Mouse (Mus musculus) neural tube, embryonic 14.5 days (tissue): ENCODE data around the gene Slc7a6os. TPM values are rescaled to one million over a fixed set of nuclear protein-coding genes. Genes with fewer than 3 reads are reported as not detected.

Experiments
- ATAC-seq: fragments of 200-750 bp; cut with Nextera tagmentation; 2 replicates; pipeline ENCODE4 v1.8.0; 2017; ENCODE audit warnings: low read depth, mild to moderate bottlenecking, moderate TSS enrichment, moderate library complexity
- H3K27ac ChIP-seq: fragments of 300-500 bp; sonication (generic); 2 replicates; pipeline ENCODE4 v1.5.1; 2014; ENCODE audit warnings: low read depth, mild to moderate bottlenecking, control low read depth, low read length, moderate library complexity, mixed read lengths
- H3K27me3 ChIP-seq: fragments of 300-500 bp; sonication (generic); 2 replicates; pipeline ENCODE4 v1.6.1; 2014; ENCODE audit warnings: low read length; ENCODE audit not compliant: control insufficient read depth, insufficient read depth
- H3K36me3 ChIP-seq: fragments of 300-500 bp; sonication (generic); 2 replicates; pipeline ENCODE4 v1.6.1; 2014; ENCODE audit warnings: low read length, mixed read lengths; ENCODE audit not compliant: control insufficient read depth, insufficient read depth
- H3K4me1 ChIP-seq: fragments of 300-500 bp; sonication (generic); 2 replicates; pipeline ENCODE4 v1.6.1; 2014; ENCODE audit warnings: low read length; ENCODE audit not compliant: control insufficient read depth, insufficient read depth
- H3K4me2 ChIP-seq: fragments of 300-500 bp; sonication (generic); 2 replicates; pipeline ENCODE4 v1.6.1; 2014; ENCODE audit warnings: mild to moderate bottlenecking, low read depth, low read length, control low read depth
- H3K4me3 ChIP-seq: fragments of 300-500 bp; sonication (generic); 2 replicates; pipeline ENCODE4 v1.5.1; 2014; ENCODE audit warnings: low read depth, low read length, control low read depth, mixed read lengths
- H3K9ac ChIP-seq: fragments of 300-500 bp; sonication (generic); replicated peaks from 2 replicates; pipeline ENCODE4 v1.6.1; 2014; ENCODE audit warnings: low read depth, mild to moderate bottlenecking, control low read depth, low read length, mixed read lengths
- H3K9me3 ChIP-seq: fragments of 300-500 bp; sonication (generic); 2 replicates; pipeline ENCODE4 v1.6.1; 2016; ENCODE audit warnings: low read length; ENCODE audit not compliant: control insufficient read depth
- WGBS: fragments of 180-500 bp; shearing (Covaris S2); extraction: QIAGEN DNeasy Blood & Tissue Kit; methylation state at CpG from one replicate; pipeline ENCODE4 v1.1.7; 2014; 5-methylcytosine and 5-hydroxymethylcytosine counted together
- polyA plus RNA-seq: library from polyadenylated mRNA; unstranded; fragments of >200 nt; fragmentation: Nextera tagmentation; extraction: Ambion mirVana; gene quantifications from 2 replicates; pipeline ENCODE4 v1.2.1, GENCODE M21; 2014

The Slc7a6os gene
- polyA plus RNA-seq, 1 experiment from 2014 or later, result 38.7 TPM

GRCm38 (mm10) chr8:106151041-106151440, 59.7 kb downstream of the Slc7a6os start:
- H3K27ac ChIP-seq, result no peak overlapping the region
- H3K4me1 ChIP-seq, result 0 out of 2 replicates have a peak, but pooled peaks cover 5% of the 10 kb centered on the region
- WGBS, result 88% methylated on average over 9 of the region's 9 CpGs
- peak overlapping the region; percentile 58 for H3K4me3 ChIP-seq
- peak overlapping the region; percentile 59 for H3K4me2 ChIP-seq
- no peak overlapping the region for H3K9ac ChIP-seq
- ATAC-seq, result no peak
- H3K9me3 ChIP-seq, result no peaks in the 10 kb centered on the region
- H3K27me3 ChIP-seq, result no peaks in the 10 kb centered on the region
- H3K36me3 ChIP-seq, result peaks cover 4% of the 10 kb centered on the region; the same call in 1 of the 2 replicates

Other genes starting within 250 kb of the Slc7a6os start
- 4.8 and 8.2 TPM in 2 replicates for gene Slc12a4, start 244.8 kb downstream of the Slc7a6os start, polyA plus RNA-seq
- not detected in 2 replicates for gene Dpep3, start 231.5 kb downstream of the Slc7a6os start, polyA plus RNA-seq
- 25.6 and 33.5 TPM in 2 replicates for gene Dus2, start 219.6 kb downstream of the Slc7a6os start, polyA plus RNA-seq
- gene Dpep2nb, start 205.0 kb downstream of the Slc7a6os start, polyA plus RNA-seq, result 0.31 TPM in 1 of 2 replicates, not detected in the other
- gene Ddx28, start 199.1 kb downstream of the Slc7a6os start, polyA plus RNA-seq, result 22.4 and 23.9 TPM in 2 replicates
- gene Nfatc3, start 152.1 kb downstream of the Slc7a6os start, polyA plus RNA-seq, result 3.1 and 3.2 TPM in 2 replicates
- gene Esrp2, start 74.0 kb downstream of the Slc7a6os start, polyA plus RNA-seq, result not detected in 2 replicates
- 5.1 and 14.6 TPM in 2 replicates for gene Pla2g15, start 60.5 kb downstream of the Slc7a6os start, polyA plus RNA-seq
- 65.3 and 74.7 TPM in 2 replicates for gene Slc7a6, start 42.1 kb downstream of the Slc7a6os start, polyA plus RNA-seq
- gene Prmt7, start within 50 bp of the Slc7a6os start, polyA plus RNA-seq, result 65.7 and 67.8 TPM in 2 replicates
- 39.5 and 43.3 TPM in 2 replicates for gene Smpd3, start 127.1 kb upstream of the Slc7a6os start, polyA plus RNA-seq
- 46.1 and 46.8 TPM in 2 replicates for gene Zfp90, start 204.4 kb upstream of the Slc7a6os start, polyA plus RNA-seq